Mouse (Mus musculus) B cell, adult 62 days (primary cell): ENCODE measurements around the gene Orc2. TPM values are rescaled to one million over a fixed set of nuclear protein-coding genes. Genes with fewer than 3 reads are reported as not detected.

Source experiments
- total RNA-seq: library from RNA; stranded (reverse); gene quantifications from 4 replicates; pipeline ENCODE4 v1.2.4, GENCODE M21; 2023

Orc2 gene
- total RNA-seq: 20.2 to 27.8 TPM (median 23.0 TPM) in 4 replicates

DNA sequence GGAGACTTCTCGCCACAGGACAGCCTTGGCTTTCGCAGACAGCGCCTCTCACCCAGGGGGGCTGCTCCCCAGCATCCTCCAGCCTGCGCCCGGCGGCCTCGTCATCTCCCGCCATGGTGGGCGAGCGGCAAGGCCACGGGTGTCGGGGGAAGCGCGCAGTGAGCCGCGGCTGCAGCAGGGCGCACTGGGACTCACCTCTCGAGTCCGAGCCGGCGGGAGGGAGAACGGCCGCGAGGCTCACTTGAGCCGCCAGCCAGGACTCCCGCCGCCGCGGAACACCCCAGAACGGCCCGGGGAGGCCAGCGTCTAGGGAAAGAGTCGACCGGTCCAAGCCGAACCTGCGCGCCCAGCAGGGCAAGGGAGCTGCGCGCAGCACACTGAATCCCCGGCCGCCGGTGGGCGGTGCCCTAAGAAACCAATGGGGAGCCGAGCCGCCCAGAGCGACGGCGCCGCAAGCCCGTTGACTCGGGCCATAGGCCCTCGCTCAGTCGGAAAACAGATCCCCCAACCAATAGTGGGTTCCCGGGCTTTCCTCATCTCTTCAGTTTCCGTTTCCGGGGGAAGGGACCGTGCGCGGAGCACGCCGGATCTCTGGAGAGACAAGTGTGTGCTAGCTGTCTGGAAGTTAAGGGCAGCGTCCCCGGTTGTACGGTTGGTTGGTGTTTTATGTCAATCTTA is at the start of gene Orc2:
Gene Orc2 (minus strand): TSS at position 533 of the 678 bp plus-strand sequence.

DNA sequence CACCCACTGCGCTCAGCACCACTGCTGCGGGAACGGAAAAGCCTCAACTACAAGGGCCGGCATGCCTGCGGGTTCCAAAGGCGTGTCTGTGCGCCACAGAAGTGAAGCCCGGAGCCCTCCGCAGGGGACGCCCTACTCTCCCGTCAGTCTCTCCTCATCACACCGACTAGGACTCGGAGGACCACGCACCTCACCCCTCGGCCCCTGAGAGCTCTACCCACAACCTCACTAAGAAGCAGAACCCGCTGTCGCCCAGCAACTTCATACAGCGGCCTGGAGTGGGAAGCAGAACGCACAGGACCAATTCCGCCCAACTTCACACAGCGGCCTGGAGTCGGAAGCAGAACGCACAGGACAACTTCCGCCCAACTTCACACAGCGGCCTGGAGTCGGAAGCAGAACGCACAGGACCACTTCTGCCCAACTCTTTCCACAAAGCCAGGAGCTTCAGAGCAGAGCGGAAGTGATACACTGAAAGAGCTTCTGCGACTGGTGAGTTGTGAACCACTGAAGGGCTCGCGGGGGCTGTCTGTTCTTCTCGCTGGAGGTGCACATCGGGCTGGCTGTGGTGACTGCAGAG is 59.7 kb downstream of the Orc2 start, which contains the start of the genes Nif3l1 and Ppil3:
Gene Nif3l1 (plus strand): TSS at position 9 of the 580 bp plus-strand sequence.
Gene Ppil3 (minus strand): TSS at position 344 of the 580 bp plus-strand sequence.

DNA sequence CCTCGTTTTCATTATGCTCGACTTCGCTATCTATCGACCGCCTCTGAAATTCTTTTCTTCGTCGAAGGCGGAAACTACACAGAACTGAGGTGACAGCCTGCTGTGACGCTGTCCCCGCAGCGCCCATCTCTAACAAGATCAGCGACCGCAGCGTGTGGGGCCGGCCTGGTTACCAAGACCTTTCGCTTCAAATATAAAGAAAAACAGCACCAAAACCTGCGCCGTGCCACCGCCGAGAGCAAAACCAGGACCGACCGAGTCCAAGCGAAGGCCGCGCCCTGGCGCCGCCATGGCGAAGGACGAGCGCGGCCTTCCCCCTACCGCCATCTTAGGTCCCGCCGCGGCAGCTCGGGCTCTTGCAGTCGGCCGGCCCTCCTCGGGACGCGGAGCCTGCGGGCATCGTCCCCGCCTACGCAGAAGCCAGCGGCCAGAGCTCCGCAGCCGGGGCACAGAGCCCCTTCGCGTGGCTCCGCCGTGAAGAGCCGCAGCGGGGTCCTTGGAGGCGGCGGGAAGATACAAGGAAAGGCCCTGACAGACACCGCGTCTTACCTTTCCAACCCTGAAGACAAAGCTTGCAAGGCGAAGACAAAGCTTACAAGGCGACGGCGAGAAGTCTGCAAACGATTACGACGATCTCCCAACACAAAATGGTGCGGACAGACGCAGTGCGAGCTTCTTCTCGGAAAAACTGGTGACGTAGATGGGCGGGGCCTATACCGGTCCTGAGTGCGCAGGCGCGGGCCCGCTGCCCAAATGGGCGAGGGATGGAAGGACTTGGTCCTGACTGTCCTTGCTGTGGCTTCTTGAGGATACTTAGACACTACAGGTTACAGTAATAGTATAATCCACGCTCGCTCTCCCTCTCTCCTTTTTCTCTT is 81.3 kb downstream of the Orc2 start, which contains the start of gene Clk1:
Gene Clk1 (minus strand): TSS at position 696 of the 878 bp plus-strand sequence.

Other genes with a start within 250 kb of the Orc2 start
- not detected in 4 replicates for gene Aox2, start 226.8 kb downstream of the Orc2 start, total RNA-seq
- gene Bzw1, start 112.2 kb downstream of the Orc2 start, total RNA-seq: 156 to 176 TPM (median 167 TPM) in 4 replicates
- 1,519 to 1,569 TPM (median 1,542 TPM) in 4 replicates for gene Clk1, start 81.0 kb downstream of the Orc2 start, total RNA-seq
- gene Nif3l1, start 60.0 kb downstream of the Orc2 start, total RNA-seq: 11.7 to 16.4 TPM (median 14.6 TPM) in 4 replicates
- 19.0 to 25.7 TPM (median 24.2 TPM) in 4 replicates for gene Ppil3, start 59.6 kb downstream of the Orc2 start, total RNA-seq
- 14.0 to 22.4 TPM (median 16.0 TPM) in 4 replicates for gene Fam126b, start 81.2 kb upstream of the Orc2 start, total RNA-seq
- gene Ndufb3, start 81.3 kb upstream of the Orc2 start, total RNA-seq: 29.2 to 33.0 TPM (median 30.7 TPM) in 4 replicates
- gene Als2cr12, start 190.9 kb upstream of the Orc2 start, total RNA-seq: not detected in 4 replicates
- gene Cflar, start 206.4 kb upstream of the Orc2 start, total RNA-seq: 104 to 109 TPM (median 105 TPM) in 4 replicates